8 mouse cellular contexts compared by ENCODE assay signal in genomic region chr6:108306240-108306639, GRCm38 (mm10).
A peak's percentile ranks its signal among the peaks of the same experiment; 100 is the strongest.
DNase-seq lines count a peak whose midpoint lies in the region.

No protein-coding gene starts in this region.

- peak; percentile 17 for DNase-seq in NIH3T3 (ENCODE audit: low read depth)
- DNase-seq in adrenal gland, postnatal 36 days, result peak; percentile 55 to 67
- peak; percentile 79 for DNase-seq in heart, adult 8-10 months (ENCODE audit: low spot score)
- DNase-seq in kidney, postnatal 10 days, result peak; percentile 75
- DNase-seq in lung, postnatal 25 days (ENCODE audit: low spot score), result peak; percentile 48
- no peak for DNase-seq in frontal cortex, postnatal 25 days (ENCODE audit: low spot score in 2 of 2)
- no peak for DNase-seq in thymus, postnatal 36 days
- no peak for DNase-seq in cerebellum, postnatal 14 days

Comparison
In these comparisons a context has a peak if more than half of its experiments do, and no peak if none do; other contexts are left out.
1. DNase-seq: peak in NIH3T3 (single experiment), adrenal gland, postnatal 36 days (2 of 2), heart, adult 8-10 months (single experiment), kidney, postnatal 10 days (single experiment) and lung, postnatal 25 days (single experiment); none in frontal cortex, postnatal 25 days (0 of 2), thymus, postnatal 36 days (0 of 2) and cerebellum, postnatal 14 days (0 of 2).